Mouse (Mus musculus) kidney, adult 18-20 months (tissue): ENCODE results near the gene Gm11756.
"Not testable (repeated sequence)": the region's sequence is repeated elsewhere in the genome, so short reads cannot be mapped to it uniquely, and the experiment has no call there.

Source experiments
- DNase-seq: peaks from one replicate; pipeline ENCODE4 v3.0.0; 2021

Gm11756 gene

DNA sequence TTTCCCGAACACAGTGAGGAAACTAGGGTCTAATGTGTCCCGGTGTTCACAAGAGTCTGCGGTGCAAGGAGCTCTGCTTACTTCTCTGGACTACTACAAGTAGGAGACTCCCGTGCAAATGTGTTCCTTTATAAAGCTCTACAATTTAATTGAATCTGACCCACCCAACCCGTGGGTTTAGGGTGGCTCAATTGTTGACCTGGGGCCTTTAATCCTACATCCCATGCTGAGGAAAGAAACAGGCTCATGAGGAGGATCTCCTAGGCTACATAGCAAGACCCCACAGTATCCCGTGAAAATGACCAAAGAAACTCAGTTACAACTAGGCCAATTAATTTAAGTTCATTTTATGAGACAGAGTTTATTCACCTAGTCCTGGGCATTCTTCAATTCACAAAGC, at the start of gene Gm11756:
Gene Gm11756 (minus strand): TSS at position 101 of the 400 bp plus-strand sequence.
- not testable (repeated sequence) for DNase-seq

DNA sequence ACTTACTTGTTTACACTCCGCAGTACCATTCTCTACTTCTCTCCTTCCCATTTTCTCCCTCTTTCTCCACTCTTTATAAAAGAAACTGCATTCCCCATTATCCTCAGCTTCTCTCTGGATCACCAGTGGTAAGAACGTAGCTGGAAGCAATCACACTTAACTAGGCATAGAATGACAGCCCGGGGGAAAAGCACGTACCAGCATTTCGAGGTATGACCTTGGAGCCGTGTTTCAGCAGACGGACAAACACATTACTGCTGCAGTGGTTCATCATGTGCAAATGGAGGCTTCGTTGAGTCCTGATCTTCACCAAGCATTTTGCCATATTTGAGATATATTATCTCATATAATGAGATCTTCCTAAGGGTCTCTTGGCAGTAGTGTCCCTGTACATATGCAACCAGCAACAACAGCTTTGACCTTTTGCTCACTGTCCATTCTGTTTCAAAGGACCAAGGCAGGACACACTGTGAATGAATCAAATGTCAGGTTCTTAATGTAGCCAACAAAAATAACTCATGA, 29.9 kb upstream of the Gm11756 start, which contains the start of gene 2310002L09Rik:
Gene 2310002L09Rik (minus strand): TSS at position 472 of the 522 bp plus-strand sequence.
- no peak for DNase-seq

DNA sequence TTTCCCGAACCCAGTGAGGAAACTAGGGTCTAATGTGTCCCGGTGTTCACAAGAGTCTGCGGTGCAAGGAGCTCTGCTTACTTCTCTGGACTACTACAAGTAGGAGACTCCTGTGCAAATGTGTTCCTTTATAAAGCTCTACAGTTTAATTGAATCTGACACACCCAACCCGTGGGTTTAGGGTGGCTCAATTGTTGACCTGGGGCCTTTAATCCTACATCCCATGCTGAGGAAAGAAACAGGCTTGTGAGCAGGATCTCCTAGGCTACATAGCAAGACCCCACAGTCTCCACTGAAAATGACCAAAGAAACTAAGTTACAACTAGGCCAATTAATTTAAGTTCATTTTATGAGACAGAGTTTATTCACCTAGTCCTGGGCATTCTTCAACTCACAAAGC, 14.7 kb downstream of the Gm11756 start, which contains the start of gene Gm13871:
Gene Gm13871 (minus strand): TSS at position 101 of the 400 bp plus-strand sequence.
- DNase-seq, result not testable (repeated sequence)

DNA sequence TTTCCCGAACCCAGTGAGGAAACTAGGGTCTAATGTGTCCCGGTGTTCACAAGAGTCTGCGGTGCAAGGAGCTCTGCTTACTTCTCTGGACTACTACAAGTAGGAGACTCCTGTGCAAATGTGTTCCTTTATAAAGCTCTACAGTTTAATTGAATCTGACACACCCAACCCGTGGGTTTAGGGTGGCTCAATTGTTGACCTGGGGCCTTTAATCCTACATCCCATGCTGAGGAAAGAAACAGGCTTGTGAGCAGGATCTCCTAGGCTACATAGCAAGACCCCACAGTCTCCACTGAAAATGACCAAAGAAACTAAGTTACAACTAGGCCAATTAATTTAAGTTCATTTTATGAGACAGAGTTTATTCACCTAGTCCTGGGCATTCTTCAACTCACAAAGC, 29.5 kb downstream of the Gm11756 start, which contains the start of gene Gm11757:
Gene Gm11757 (minus strand): TSS at position 101 of the 400 bp plus-strand sequence.
- not testable (repeated sequence) for DNase-seq

DNA sequence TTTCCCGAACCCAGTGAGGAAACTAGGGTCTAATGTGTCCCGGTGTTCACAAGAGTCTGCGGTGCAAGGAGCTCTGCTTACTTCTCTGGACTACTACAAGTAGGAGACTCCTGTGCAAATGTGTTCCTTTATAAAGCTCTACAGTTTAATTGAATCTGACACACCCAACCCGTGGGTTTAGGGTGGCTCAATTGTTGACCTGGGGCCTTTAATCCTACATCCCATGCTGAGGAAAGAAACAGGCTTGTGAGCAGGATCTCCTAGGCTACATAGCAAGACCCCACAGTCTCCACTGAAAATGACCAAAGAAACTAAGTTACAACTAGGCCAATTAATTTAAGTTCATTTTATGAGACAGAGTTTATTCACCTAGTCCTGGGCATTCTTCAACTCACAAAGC, 44.4 kb downstream of the Gm11756 start, which contains the start of gene Gm11758:
Gene Gm11758 (minus strand): TSS at position 101 of the 400 bp plus-strand sequence.
- not testable (repeated sequence) for DNase-seq
